Mouse (Mus musculus) forebrain, embryonic 10.5 days (tissue): ENCODE data around the gene Pla2g15. TPM values are rescaled to one million over a fixed set of nuclear protein-coding genes. Genes with fewer than 3 reads are reported as not detected.

Experiments used
- DNase-seq: peaks from one replicate; pipeline ENCODE4 v3.0.0-alpha.2; 2017; ENCODE audit warnings: low spot score; ENCODE audit errors: extremely low spot score
- H3K27ac ChIP-seq: fragments of 300-500 bp; sonication (generic); 2 replicates; pipeline ENCODE4 v1.5.1; 2016; ENCODE audit warnings: mild to moderate bottlenecking
- H3K27me3 ChIP-seq: fragments of 300-500 bp; sonication (generic); 2 replicates; pipeline ENCODE4 v1.6.1; 2016; ENCODE audit warnings: mild to moderate bottlenecking; ENCODE audit not compliant: poor library complexity, severe bottlenecking
- H3K36me3 ChIP-seq: fragments of 300-500 bp; sonication (generic); replicated peaks from 2 replicates; pipeline ENCODE4 v1.6.1; 2016; ENCODE audit warnings: mild to moderate bottlenecking, moderate library complexity
- H3K4me1 ChIP-seq: fragments of 300-500 bp; sonication (generic); 2 replicates; pipeline ENCODE4 v1.6.1; 2016
- H3K4me3 ChIP-seq: fragments of 300-500 bp; sonication (generic); 2 replicates; pipeline ENCODE4 v1.5.1; 2016; ENCODE audit warnings: mild to moderate bottlenecking, moderate library complexity
- H3K9me3 ChIP-seq: fragments of 300-500 bp; sonication (generic); 2 replicates; pipeline ENCODE4 v1.6.1; 2016; ENCODE audit warnings: mild to moderate bottlenecking, moderate library complexity
- WGBS: fragments of 180-500 bp; shearing (Covaris S2); methylation state at CpG from one replicate; pipeline ENCODE4 v1.1.7; 2016; 5-methylcytosine and 5-hydroxymethylcytosine counted together
- polyA plus RNA-seq: library from polyadenylated mRNA; unstranded; fragments of >200 nt; fragmentation: Nextera tagmentation; extraction: Ambion mirVana; gene quantifications from 2 replicates; pipeline ENCODE4 v1.2.1, GENCODE M21; 2016

Gene Pla2g15
- polyA plus RNA-seq, result 12.6 and 14.0 TPM in 2 replicates

GRCm38 (mm10) chr8:106149801-106150652 lies at the start of gene Pla2g15:
TSS of gene Pla2g15 (plus strand) at chr8:106150399.
- no peaks in the 10 kb centered on the region for H3K9me3 ChIP-seq
- DNase-seq, result peak; percentile 95
- H3K4me3 ChIP-seq, result peak within 1 kb of the TSS; percentile 73
- WGBS, result 3% methylated on average over 38 of the region's 38 CpGs
- H3K27ac ChIP-seq, result peak within 1 kb of the TSS; percentile 86
- peaks cover 9% of the 10 kb centered on the region for H3K36me3 ChIP-seq
- peaks cover 19% of the 10 kb centered on the region for H3K4me1 ChIP-seq
- 0 out of 2 replicates have a peak, but pooled peaks cover 4% of the 10 kb centered on the region for H3K27me3 ChIP-seq

DNA sequence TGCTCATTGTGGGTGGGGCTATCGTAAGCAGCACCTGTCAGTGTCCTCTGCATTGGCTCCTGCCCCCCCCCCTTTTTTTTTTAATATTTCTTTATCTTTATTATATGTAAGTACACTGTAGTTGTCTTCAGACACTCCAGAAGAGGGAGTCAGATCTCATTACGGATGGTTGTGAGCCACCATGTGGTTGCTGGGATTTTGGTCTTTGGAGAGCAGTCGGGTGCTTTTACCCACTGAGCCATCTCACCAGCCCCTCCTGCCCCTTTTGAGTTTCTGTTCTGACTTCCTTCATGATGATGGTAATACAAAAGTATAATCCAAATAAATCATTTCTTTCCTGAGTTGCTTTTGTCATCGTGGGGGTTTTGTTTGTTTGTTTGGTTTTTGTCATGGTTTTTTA lies 47.9 kb upstream of the Pla2g15 start:
- H3K9me3 ChIP-seq, result no peaks in the 10 kb centered on the region
- H3K36me3 ChIP-seq, result peaks cover 83% of the 10 kb centered on the region
- DNase-seq, result no peak
- H3K4me1 ChIP-seq, result no peaks in the 10 kb centered on the region
- H3K27me3 ChIP-seq, result no peaks in the 10 kb centered on the region
- H3K4me3 ChIP-seq, result no peak overlapping the region
- 93% methylated on average over 4 of the region's 4 CpGs for WGBS
- H3K27ac ChIP-seq, result no peak overlapping the region

DNA sequence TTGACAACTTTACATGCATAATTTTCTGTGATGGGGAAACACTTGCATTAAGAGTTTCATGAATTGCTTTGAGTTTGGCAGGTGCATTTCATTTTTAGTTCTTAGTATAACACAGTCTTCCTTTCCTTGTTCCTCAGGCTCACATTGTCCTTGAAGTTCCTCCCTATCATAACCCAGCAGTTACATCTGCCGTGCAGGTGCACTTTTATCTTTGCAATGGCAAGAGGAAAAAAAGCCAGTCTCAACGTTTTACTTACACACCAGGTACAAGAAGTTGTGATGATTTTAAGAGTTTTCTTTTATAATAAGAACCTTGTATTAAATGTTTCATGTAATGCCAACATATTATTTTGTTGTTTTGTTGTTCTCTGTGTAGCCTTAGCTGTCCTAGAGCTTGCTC lies 46.3 kb upstream of the Pla2g15 start:
- Histone ChIP-seq H3K4me3 (no peak overlapping the region), H3K27ac (no peak overlapping the region), H3K36me3 (peaks cover 91% of the 10 kb centered on the region), H3K27me3 (no peaks in the 10 kb centered on the region), H3K9me3 (no peaks in the 10 kb centered on the region), H3K4me1 (no peaks in the 10 kb centered on the region)
- DNase-seq, result no peak
- WGBS, result 95% methylated on average over 2 of the region's 2 CpGs

DNA sequence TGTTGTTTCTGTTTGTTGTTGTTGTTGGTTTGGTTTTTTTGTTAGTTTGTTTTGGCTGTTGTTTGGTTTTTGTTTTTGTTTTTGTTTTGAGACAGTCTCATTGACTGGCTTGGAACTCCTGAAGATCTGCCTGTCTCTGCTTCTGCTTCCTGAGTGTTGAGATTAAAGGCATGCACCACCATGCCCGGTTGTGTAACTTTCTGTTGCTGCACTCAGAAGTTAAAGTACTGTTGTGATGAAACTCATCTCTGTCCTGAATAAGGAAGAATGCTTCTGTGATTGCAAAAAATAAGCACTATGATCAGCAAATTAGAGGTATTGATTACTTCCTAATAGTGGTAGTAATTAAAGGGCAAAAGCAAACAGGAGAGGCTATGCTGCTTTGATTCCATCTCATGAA lies 44.0 kb upstream of the Pla2g15 start:
- Histone ChIP-seq H3K4me1 (no peaks in the 10 kb centered on the region), H3K27ac (no peak overlapping the region), H3K36me3 (peaks cover 92% of the 10 kb centered on the region), H3K27me3 (no peaks in the 10 kb centered on the region), H3K4me3 (no peak overlapping the region), H3K9me3 (no peaks in the 10 kb centered on the region)
- 96% methylated on average over 1 of the region's 1 CpGs for WGBS
- no peak for DNase-seq

- Histone ChIP-seq H3K9me3 (no peaks in the 10 kb centered on the region), H3K27ac (no peak overlapping the region), H3K27me3 (no peaks in the 10 kb centered on the region), H3K4me3 (no peak overlapping the region), H3K36me3 (peaks cover 89% of the 10 kb centered on the region), H3K4me1 (no peaks in the 10 kb centered on the region)
- no peak for DNase-seq
- 94% methylated on average over 4 of the region's 4 CpGs for WGBS
Observed at GRCm38 (mm10) chr8:106108080-106108479, 42.1 kb upstream of the Pla2g15 start.

DNA sequence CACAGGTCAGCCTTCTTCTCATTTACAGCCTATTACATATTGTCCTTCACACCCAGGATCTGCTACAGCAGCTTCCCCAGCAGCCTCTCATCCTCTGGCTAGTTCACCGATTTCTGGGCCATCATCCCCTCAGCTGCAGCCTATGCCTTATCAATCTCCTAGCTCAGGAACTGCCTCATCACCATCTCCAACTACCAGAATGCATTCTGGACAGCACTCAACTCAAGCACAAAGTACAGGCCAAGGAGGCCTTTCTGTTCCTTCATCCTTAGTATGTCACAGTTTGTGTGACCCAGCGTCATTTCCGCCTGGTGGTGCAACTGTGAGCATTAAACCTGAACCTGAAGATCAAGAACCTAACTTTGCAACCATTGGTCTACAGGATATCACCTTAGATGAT lies 41.5 kb upstream of the Pla2g15 start:
- no peak overlapping the region for H3K4me3 ChIP-seq
- no peaks in the 10 kb centered on the region for H3K9me3 ChIP-seq
- peaks cover 84% of the 10 kb centered on the region for H3K36me3 ChIP-seq
- no peak for DNase-seq
- no peak overlapping the region for H3K27ac ChIP-seq
- H3K27me3 ChIP-seq, result no peaks in the 10 kb centered on the region
- no peaks in the 10 kb centered on the region for H3K4me1 ChIP-seq
- WGBS, result 95% methylated on average over 3 of the region's 3 CpGs

DNA sequence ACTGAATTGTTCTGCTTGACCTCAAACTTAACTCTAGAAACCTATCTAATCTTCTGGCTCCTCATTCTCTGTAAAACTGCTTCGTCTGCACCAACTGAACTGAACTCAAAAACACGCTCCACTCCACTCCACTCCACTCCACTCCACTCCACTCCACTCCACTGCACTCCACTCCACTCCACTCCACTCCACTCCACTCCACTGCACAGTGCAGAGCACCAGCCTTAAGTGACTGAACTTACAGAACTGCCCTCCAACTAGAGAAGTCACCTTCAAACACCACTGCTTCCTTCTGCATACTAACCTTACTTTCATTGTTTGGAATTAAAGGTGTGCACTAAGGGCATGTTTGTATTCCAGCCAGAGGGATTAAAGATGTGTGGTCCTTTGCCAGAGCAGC lies 38.2 kb upstream of the Pla2g15 start:
- no peaks in the 10 kb centered on the region for H3K27me3 ChIP-seq
- H3K36me3 ChIP-seq, result peaks cover 79% of the 10 kb centered on the region
- no peaks in the 10 kb centered on the region for H3K4me1 ChIP-seq
- WGBS, result 96% methylated on average over 2 of the region's 2 CpGs
- H3K9me3 ChIP-seq, result no peaks in the 10 kb centered on the region
- H3K27ac ChIP-seq, result no peak overlapping the region
- H3K4me3 ChIP-seq, result no peak overlapping the region
- no peak for DNase-seq

DNA sequence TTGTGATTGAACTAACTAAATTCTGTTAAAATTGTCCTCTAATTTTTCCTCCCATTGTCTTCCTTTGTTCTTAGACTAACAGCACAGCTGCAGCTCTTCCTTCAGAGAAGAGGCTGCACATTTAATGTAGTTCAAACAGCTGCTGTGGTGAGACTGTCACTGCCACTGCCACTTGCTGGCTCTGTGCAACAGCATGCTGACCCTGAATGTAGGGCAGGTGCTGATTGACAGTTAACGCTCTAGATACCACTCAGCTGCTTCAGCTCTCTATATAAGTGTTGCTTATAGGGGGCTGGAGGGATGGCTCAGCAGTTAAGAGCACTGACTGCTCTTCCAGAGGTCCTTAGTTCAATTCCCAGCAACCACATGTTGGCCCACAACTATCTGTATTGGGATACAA lies 37.7 kb upstream of the Pla2g15 start:
- H3K27me3 ChIP-seq, result no peaks in the 10 kb centered on the region
- peaks cover 80% of the 10 kb centered on the region for H3K36me3 ChIP-seq
- WGBS, result 96% methylated on average over 1 of the region's 1 CpGs

GRCm38 (mm10) chr8:106115897-106116296 lies 34.3 kb upstream of the Pla2g15 start:
- H3K27ac ChIP-seq, result no peak overlapping the region
- no peaks in the 10 kb centered on the region for H3K4me1 ChIP-seq
- WGBS, result 94% methylated on average over 3 of the region's 3 CpGs
- no peaks in the 10 kb centered on the region for H3K27me3 ChIP-seq
- H3K4me3 ChIP-seq, result no peak overlapping the region
- H3K36me3 ChIP-seq, result peaks cover 69% of the 10 kb centered on the region
- DNase-seq, result no peak
- H3K9me3 ChIP-seq, result no peaks in the 10 kb centered on the region

More for the DNA sequence above, 37.7 kb upstream of the Pla2g15 start:
- Histone ChIP-seq H3K4me3 (no peak overlapping the region), H3K4me1 (no peaks in the 10 kb centered on the region), H3K9me3 (no peaks in the 10 kb centered on the region), H3K27ac (no peak overlapping the region)
- DNase-seq, result no peak

- 82% methylated on average over 3 of the region's 3 CpGs for WGBS
- Histone ChIP-seq H3K9me3 (no peaks in the 10 kb centered on the region), H3K4me3 (no peak overlapping the region), H3K36me3 (peaks cover 55% of the 10 kb centered on the region), H3K4me1 (no peaks in the 10 kb centered on the region), H3K27ac (no peak overlapping the region), H3K27me3 (no peaks in the 10 kb centered on the region)
- DNase-seq, result no peak
Observed at GRCm38 (mm10) chr8:106123443-106123842, 26.8 kb upstream of the Pla2g15 start.

- no peaks in the 10 kb centered on the region for H3K4me1 ChIP-seq
- H3K36me3 ChIP-seq, result peaks cover 58% of the 10 kb centered on the region
- H3K4me3 ChIP-seq, result no peak overlapping the region
- H3K27me3 ChIP-seq, result no peaks in the 10 kb centered on the region
- H3K27ac ChIP-seq, result no peak overlapping the region
- H3K9me3 ChIP-seq, result no peaks in the 10 kb centered on the region
- DNase-seq, result no peak
- 100% methylated on average over 1 of the region's 1 CpGs for WGBS
Observed at GRCm38 (mm10) chr8:106126055-106126454, 24.1 kb upstream of the Pla2g15 start.

DNA sequence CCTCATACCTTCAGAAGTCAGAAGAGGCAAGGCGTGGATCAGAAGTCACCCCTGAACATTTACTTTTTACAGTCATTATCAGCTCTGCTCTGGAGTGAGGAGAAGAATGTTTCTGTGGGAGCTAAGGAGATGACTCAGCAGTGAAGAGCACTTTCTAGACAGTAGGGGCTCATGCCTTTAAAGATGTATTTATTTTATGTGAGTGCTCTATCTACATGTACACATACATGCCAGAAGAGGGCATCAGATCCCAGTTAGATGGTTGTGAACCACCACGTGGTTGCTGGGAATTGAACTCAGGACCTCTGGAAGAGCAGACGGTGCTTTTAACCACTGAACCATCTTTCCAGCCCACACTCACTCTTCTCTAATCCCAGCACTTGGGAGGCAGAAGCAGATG lies 23.1 kb upstream of the Pla2g15 start:
- Histone ChIP-seq H3K4me1 (no peaks in the 10 kb centered on the region), H3K27ac (no peak overlapping the region), H3K9me3 (no peaks in the 10 kb centered on the region), H3K4me3 (no peak overlapping the region), H3K36me3 (peaks cover 64% of the 10 kb centered on the region), H3K27me3 (no peaks in the 10 kb centered on the region; the same call in 1 of the 2 replicates)
- no peak for DNase-seq
- 65% methylated on average over 3 of the region's 3 CpGs for WGBS

GRCm38 (mm10) chr8:106127882-106128410 lies 22.3 kb upstream of the Pla2g15 start:
- Histone ChIP-seq H3K9me3 (no peaks in the 10 kb centered on the region), H3K4me1 (no peaks in the 10 kb centered on the region), H3K27me3 (peaks cover 8% of the 10 kb centered on the region), H3K27ac (no peak overlapping the region), H3K36me3 (peaks cover 72% of the 10 kb centered on the region), H3K4me3 (no peak overlapping the region)
- DNase-seq, result no peak
- WGBS, result 90% methylated on average over 10 of the region's 10 CpGs
